Mouse (Mus musculus): ENCODE measurements around the gene Avpi1. TPM values are rescaled to one million over a fixed set of nuclear protein-coding genes. Genes with fewer than 3 reads are reported as not detected.

Gene Avpi1
- polyA plus RNA-seq, 1 experiment = 6.9 TPM

- no peaks in the 10 kb centered on the region for H3K36me3 ChIP-seq (ENCODE audit: control insufficient read depth, insufficient read depth, low read length)
- H3K27ac ChIP-seq (ENCODE audit: insufficient read depth, low read depth, low read length) = no peak overlapping the region
- H3K4me1 ChIP-seq (ENCODE audit: control insufficient read depth, insufficient read depth, insufficient read length, low read length) = peaks cover 11% of the 10 kb centered on the region; the same call in 1 of the 2 replicates
- 29% methylated on average over 3 of the region's 3 CpGs for WGBS
- no peak overlapping the region for H3K4me3 ChIP-seq (ENCODE audit: low read depth, low read length)
- TF ChIP-seq POLR2A (IDR thresholded peaks at IDR 0.05; ENCODE audit: low read depth, low read length) (no peak), CTCF (IDR thresholded peaks at IDR 0.05; ENCODE audit: extremely low read depth, insufficient read length, insufficient replicate concordance, low read depth, low read length) (no peak)
- H3K27me3 ChIP-seq (ENCODE audit: control insufficient read depth, insufficient read depth, low read length) = 0 out of 2 replicates have a peak, but pooled peaks cover 3% of the 10 kb centered on the region
Observed at GRCm38 (mm10) chr19:42166766-42167165, 37.9 kb upstream of the Avpi1 start.

GRCm38 (mm10) chr19:42166130-42166529 is 37.3 kb upstream of the Avpi1 start:
- Histone ChIP-seq H3K4me1 (ENCODE audit: control insufficient read depth, insufficient read depth, insufficient read length, low read length) (peaks cover 7% of the 10 kb centered on the region; the same call in 1 of the 2 replicates), H3K27me3 (ENCODE audit: control insufficient read depth, insufficient read depth, low read length) (0 out of 2 replicates have a peak, but pooled peaks cover 3% of the 10 kb centered on the region), H3K36me3 (ENCODE audit: control insufficient read depth, insufficient read depth, low read length) (no peaks in the 10 kb centered on the region), H3K27ac (ENCODE audit: insufficient read depth, low read depth, low read length) (no peak overlapping the region), H3K4me3 (ENCODE audit: low read depth, low read length) (no peak overlapping the region)
- WGBS = 2% methylated on average over 12 of the region's 12 CpGs
- no peak for TF ChIP-seq POLR2A (IDR thresholded peaks at IDR 0.05; ENCODE audit: low read depth, low read length)
- TF ChIP-seq CTCF (IDR thresholded peaks at IDR 0.05; ENCODE audit: extremely low read depth, insufficient read length, insufficient replicate concordance, low read depth, low read length) = peak; percentile 95

DNA sequence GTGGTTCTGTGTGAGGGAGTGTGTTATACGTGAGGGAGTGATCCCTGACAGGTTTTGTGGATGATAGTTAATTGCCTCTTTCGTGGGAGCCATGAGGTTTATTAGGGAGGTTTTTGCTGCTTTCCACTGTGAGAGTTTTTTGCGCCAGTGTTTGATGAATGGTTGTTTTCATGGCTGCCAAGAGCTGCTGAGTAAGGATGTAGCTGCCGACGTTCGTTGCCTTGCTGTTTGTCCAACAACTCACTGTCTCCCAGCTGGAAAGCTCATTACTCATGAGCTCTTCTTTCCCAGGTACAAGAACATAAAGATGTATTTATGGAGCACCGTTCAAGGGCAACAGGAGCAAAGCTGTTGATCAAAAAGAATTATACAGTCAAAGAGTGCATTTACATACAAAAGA is 35.3 kb upstream of the Avpi1 start:
- H3K36me3 ChIP-seq (ENCODE audit: control insufficient read depth, insufficient read depth, low read length) = no peaks in the 10 kb centered on the region
- H3K4me1 ChIP-seq (ENCODE audit: control insufficient read depth, insufficient read depth, insufficient read length, low read length) = peaks cover 4% of the 10 kb centered on the region; the same call in 1 of the 2 replicates
- no peak overlapping the region for H3K27ac ChIP-seq (ENCODE audit: insufficient read depth, low read depth, low read length)
- WGBS = 49% methylated on average over 7 of the region's 7 CpGs
- H3K4me3 ChIP-seq (ENCODE audit: low read depth, low read length) = no peak overlapping the region
- 0 out of 2 replicates have a peak, but pooled peaks cover 3% of the 10 kb centered on the region for H3K27me3 ChIP-seq (ENCODE audit: control insufficient read depth, insufficient read depth, low read length)
- no peak for TF ChIP-seq CTCF (IDR thresholded peaks at IDR 0.05; ENCODE audit: extremely low read depth, insufficient read length, insufficient replicate concordance, low read depth, low read length)
- TF ChIP-seq POLR2A (IDR thresholded peaks at IDR 0.05; ENCODE audit: low read depth, low read length) = no peak

- WGBS = 51% methylated on average over 5 of the region's 5 CpGs
- no peak for TF ChIP-seq CTCF (IDR thresholded peaks at IDR 0.05; ENCODE audit: extremely low read depth, insufficient read length, insufficient replicate concordance, low read depth, low read length)
- no peak for TF ChIP-seq POLR2A (IDR thresholded peaks at IDR 0.05; ENCODE audit: low read depth, low read length)
- H3K36me3 ChIP-seq (ENCODE audit: control insufficient read depth, insufficient read depth, low read length) = no peaks in the 10 kb centered on the region
- 0 out of 2 replicates have a peak, but pooled peaks cover 3% of the 10 kb centered on the region for H3K27me3 ChIP-seq (ENCODE audit: control insufficient read depth, insufficient read depth, low read length)
- peaks cover 4% of the 10 kb centered on the region; the same call in 1 of the 2 replicates for H3K4me1 ChIP-seq (ENCODE audit: control insufficient read depth, insufficient read depth, insufficient read length, low read length)
- no peak within 1 kb of the TSS for H3K27ac ChIP-seq (ENCODE audit: insufficient read depth, low read depth, low read length)
- no peak within 1 kb of the TSS for H3K4me3 ChIP-seq (ENCODE audit: low read depth, low read length)
Observed at GRCm38 (mm10) chr19:42163764-42164163, 34.9 kb upstream of the Avpi1 start, which contains the start of gene Zfyve27. Gene Zfyve27, plus strand, starts transcription at chr19:42163951.

DNA sequence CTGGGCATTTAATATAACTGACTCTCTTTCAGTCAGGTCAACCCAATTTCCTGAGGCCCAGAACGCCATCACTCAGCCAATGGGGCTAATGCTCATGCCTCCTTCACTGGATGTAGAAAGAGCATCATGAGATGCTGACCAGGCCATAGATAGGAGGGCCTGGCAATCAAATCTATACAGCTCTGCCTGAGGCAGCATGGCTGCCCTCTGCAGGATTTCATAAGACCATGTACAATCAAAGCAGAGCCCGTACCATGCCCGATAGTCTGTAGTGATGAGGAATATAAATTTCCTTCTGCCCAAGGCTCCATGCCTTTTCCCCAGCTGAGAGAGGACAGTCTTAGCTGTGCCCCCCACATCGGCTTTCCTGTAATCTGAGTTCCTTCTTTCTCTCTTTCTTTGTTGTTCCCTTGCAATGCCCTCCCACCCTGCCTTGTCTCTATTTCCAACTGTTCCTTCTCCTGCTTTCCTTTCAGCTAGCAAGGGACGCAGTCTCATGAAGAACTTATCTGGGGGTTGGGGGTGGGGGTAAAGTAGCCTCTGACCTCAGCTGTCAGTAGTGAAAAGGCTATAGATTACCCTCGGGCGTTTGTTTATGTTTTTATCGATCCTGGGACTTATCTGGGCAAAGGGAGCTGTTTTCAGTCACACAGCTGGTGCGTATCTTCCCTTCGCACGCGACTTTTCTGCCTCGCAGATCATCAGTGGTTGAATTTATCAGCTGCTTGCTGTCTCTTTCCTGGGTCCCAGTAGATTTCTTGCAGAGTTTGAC is 29.6 kb upstream of the Avpi1 start:
- WGBS = 46% methylated on average over 13 of the region's 13 CpGs
- TF ChIP-seq CTCF (IDR thresholded peaks at IDR 0.05; ENCODE audit: extremely low read depth, insufficient read length, insufficient replicate concordance, low read depth, low read length) (no peak), POLR2A (IDR thresholded peaks at IDR 0.05; ENCODE audit: low read depth, low read length) (no peak)
- Histone ChIP-seq H3K36me3 (ENCODE audit: control insufficient read depth, insufficient read depth, low read length) (no peaks in the 10 kb centered on the region), H3K4me3 (ENCODE audit: low read depth, low read length) (no peak overlapping the region), H3K27ac (ENCODE audit: insufficient read depth, low read depth, low read length) (no peak overlapping the region), H3K4me1 (ENCODE audit: control insufficient read depth, insufficient read depth, insufficient read length, low read length) (no peaks in the 10 kb centered on the region), H3K27me3 (ENCODE audit: control insufficient read depth, insufficient read depth, low read length) (no peaks in the 10 kb centered on the region)

DNA sequence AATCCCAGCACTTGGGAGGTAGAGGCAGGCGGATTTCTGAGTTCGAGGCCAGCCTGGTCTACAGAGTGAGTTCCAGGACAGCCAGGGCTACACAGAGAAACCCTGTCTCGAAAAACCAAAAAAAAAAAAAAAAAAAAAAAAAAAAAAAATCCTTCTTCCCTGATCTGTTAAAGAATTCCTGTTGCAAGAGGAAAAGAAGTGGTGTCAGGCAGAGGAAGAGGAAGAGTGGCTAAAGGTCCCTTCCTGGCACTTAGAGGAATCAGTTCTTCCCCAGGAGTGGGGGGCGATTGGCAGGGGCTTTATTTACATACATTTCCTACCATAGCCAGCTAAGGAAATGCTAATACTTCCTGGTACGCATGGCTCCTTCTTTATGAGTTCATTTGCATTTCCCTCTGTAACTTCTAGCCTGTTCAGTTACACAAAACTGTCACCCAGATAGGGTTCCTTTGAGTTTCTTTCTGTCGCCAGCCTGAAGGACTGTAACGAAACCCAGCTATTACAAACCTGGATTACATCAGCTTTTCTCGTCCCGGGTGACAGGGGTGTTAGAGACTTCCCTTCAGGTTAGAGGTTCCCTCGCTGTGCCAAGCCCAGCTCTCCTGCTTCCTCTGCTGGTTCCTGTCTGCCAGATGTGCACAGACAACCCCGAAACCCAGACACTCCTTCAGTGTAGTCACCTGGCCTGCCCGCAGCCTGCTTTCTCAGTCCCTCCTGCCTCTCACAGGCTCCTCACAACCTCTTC is 28.8 kb upstream of the Avpi1 start:
- Histone ChIP-seq H3K4me3 (ENCODE audit: low read depth, low read length) (no peak overlapping the region), H3K27ac (ENCODE audit: insufficient read depth, low read depth, low read length) (no peak overlapping the region), H3K4me1 (ENCODE audit: control insufficient read depth, insufficient read depth, insufficient read length, low read length) (no peaks in the 10 kb centered on the region), H3K27me3 (ENCODE audit: control insufficient read depth, insufficient read depth, low read length) (no peaks in the 10 kb centered on the region), H3K36me3 (ENCODE audit: control insufficient read depth, insufficient read depth, low read length) (no peaks in the 10 kb centered on the region)
- no peak for TF ChIP-seq CTCF (IDR thresholded peaks at IDR 0.05; ENCODE audit: extremely low read depth, insufficient read length, insufficient replicate concordance, low read depth, low read length)
- TF ChIP-seq POLR2A (IDR thresholded peaks at IDR 0.05; ENCODE audit: low read depth, low read length) = no peak
- WGBS = 64% methylated on average over 12 of the region's 12 CpGs

- Histone ChIP-seq H3K4me3 (ENCODE audit: low read depth, low read length) (no peak overlapping the region), H3K27me3 (ENCODE audit: control insufficient read depth, insufficient read depth, low read length) (peaks cover 9% of the 10 kb centered on the region; the same call in 1 of the 2 replicates), H3K27ac (ENCODE audit: insufficient read depth, low read depth, low read length) (no peak overlapping the region), H3K36me3 (ENCODE audit: control insufficient read depth, insufficient read depth, low read length) (no peaks in the 10 kb centered on the region), H3K4me1 (ENCODE audit: control insufficient read depth, insufficient read depth, insufficient read length, low read length) (peaks cover 16% of the 10 kb centered on the region; the same call in 1 of the 2 replicates)
- no peak for TF ChIP-seq POLR2A (IDR thresholded peaks at IDR 0.05; ENCODE audit: low read depth, low read length)
- TF ChIP-seq CTCF (IDR thresholded peaks at IDR 0.05; ENCODE audit: extremely low read depth, insufficient read length, insufficient replicate concordance, low read depth, low read length) = peak; percentile 90; the same call in 1 of the 2 replicates
- WGBS = 3% methylated on average over 6 of the region's 6 CpGs
Observed at GRCm38 (mm10) chr19:42151990-42152389, 23.1 kb upstream of the Avpi1 start.
